Mouse (Mus musculus) heart, postnatal 0 days (tissue): Measurements from ENCODE around the gene Mup19. TPM values are rescaled to one million over a fixed set of nuclear protein-coding genes. Genes with fewer than 3 reads are reported as not detected.
A peak's percentile ranks its signal among the peaks of the same experiment; 100 is the strongest.
"Not testable (repeated sequence)": the region's sequence is repeated elsewhere in the genome, so short reads cannot be mapped to it uniquely, and the experiment has no call there.

Experiments used
- ATAC-seq: fragments of 200-750 bp; cut with Nextera tagmentation; 2 replicates; pipeline ENCODE4 v1.8.0; 2017; ENCODE audit warnings: low read depth, moderate number of reproducible peaks, moderate library complexity; ENCODE audit not compliant: insufficient read depth
- DNase-seq: peaks from one replicate; pipeline ENCODE4 v3.0.0-alpha.2; 2016; ENCODE audit warnings: low spot score
- H3K27ac ChIP-seq: fragments of 300-500 bp; sonication (generic); 2 replicates; pipeline ENCODE4 v1.5.1; 2014; ENCODE audit warnings: low read depth, mild to moderate bottlenecking
- H3K27me3 ChIP-seq: fragments of 300-500 bp; sonication (generic); 2 replicates; pipeline ENCODE4 v1.6.1; 2014; ENCODE audit warnings: low read length, mixed read lengths; ENCODE audit not compliant: control insufficient read depth, insufficient read depth
- H3K36me3 ChIP-seq: fragments of 300-500 bp; sonication (generic); replicated peaks from 2 replicates; pipeline ENCODE4 v1.6.1; 2014; ENCODE audit warnings: low read length, mixed read lengths; ENCODE audit not compliant: control insufficient read depth, insufficient read depth
- H3K4me1 ChIP-seq: fragments of 300-500 bp; sonication (generic); 2 replicates; pipeline ENCODE4 v1.6.1; 2014; ENCODE audit warnings: antibody characterized with exemption; ENCODE audit not compliant: control insufficient read depth, insufficient read depth
- H3K4me2 ChIP-seq: fragments of 300-500 bp; sonication (generic); 2 replicates; pipeline ENCODE4 v1.6.1; 2014; ENCODE audit warnings: low read depth, mild to moderate bottlenecking, low read length, moderate library complexity
- H3K4me3 ChIP-seq: fragments of 300-500 bp; sonication (generic); 2 replicates; pipeline ENCODE4 v1.5.1; 2014; ENCODE audit warnings: low read depth, low read length
- H3K9ac ChIP-seq: fragments of 300-500 bp; sonication (generic); replicated peaks from 2 replicates; pipeline ENCODE4 v1.6.1; 2014; ENCODE audit warnings: low read depth, low read length, mixed read lengths
- H3K9me3 ChIP-seq: fragments of 300-500 bp; sonication (generic); replicated peaks from 2 replicates; pipeline ENCODE4 v1.6.1; 2016; ENCODE audit warnings: low read length; ENCODE audit not compliant: control insufficient read depth
- CTCF ChIP-seq: IDR thresholded peaks from 2 replicates; pipeline ENCODE4 v1.5.1; 2016; ENCODE audit warnings: antibody characterized with exemption, control low read depth, low read depth
- EP300 ChIP-seq: IDR thresholded peaks from 2 replicates; pipeline ENCODE4 v1.6.1; 2016; ENCODE audit warnings: antibody characterized with exemption, low read depth
- WGBS: fragments of 180-500 bp; shearing (Covaris S2); extraction: QIAGEN DNeasy Blood & Tissue Kit; methylation state at CpG from one replicate; pipeline ENCODE4 v1.1.7; 2014; 5-methylcytosine and 5-hydroxymethylcytosine counted together
- polyA plus RNA-seq: library from polyadenylated mRNA; unstranded; fragments of >200 nt; fragmentation: Nextera tagmentation; extraction: Ambion mirVana; gene quantifications from 2 replicates; pipeline ENCODE4 v1.2.1, GENCODE M21; 2015
- total RNA-seq: library from RNA; depleted of rRNA; stranded (reverse); fragments of >200 nt; gene quantifications from 2 replicates; pipeline ENCODE4 v1.2.3, GENCODE M21; 2014; ENCODE audit warnings: low replicate concordance; rRNA removed

Gene Mup19
- total RNA-seq = not detected in 2 replicates
- not detected in 2 replicates for polyA plus RNA-seq

DNA sequence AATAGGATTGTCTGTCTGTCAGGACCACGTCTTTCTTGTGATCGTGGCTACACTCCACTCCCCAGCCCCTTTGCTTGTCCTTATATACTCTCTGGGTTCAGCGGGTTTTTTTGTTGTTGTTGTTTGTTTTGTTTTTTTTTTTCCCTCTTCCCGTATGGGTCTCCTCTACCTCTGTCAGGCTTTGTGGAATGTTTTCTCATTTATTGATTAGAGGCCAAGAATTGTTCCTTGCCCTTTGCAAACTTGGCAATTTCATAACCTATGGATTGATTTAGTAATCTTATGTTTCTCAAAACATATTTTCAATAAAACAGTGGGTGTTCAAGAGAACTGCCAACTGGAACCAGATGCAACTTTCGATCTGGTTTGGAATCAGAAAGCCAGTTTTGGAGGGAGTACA, at the start of gene Mup19:
Gene Mup19, minus strand, starts transcription at position 101 of the 400 bp plus-strand sequence.
- H3K9ac ChIP-seq, H3K4me2 ChIP-seq, ATAC-seq, H3K27ac ChIP-seq, H3K9me3 ChIP-seq, H3K36me3 ChIP-seq, H3K4me3 ChIP-seq, DNase-seq, H3K27me3 ChIP-seq, H3K4me1 ChIP-seq: not testable (repeated sequence)
- 94% methylated on average over 1 of the region's 5 CpGs for WGBS

DNA sequence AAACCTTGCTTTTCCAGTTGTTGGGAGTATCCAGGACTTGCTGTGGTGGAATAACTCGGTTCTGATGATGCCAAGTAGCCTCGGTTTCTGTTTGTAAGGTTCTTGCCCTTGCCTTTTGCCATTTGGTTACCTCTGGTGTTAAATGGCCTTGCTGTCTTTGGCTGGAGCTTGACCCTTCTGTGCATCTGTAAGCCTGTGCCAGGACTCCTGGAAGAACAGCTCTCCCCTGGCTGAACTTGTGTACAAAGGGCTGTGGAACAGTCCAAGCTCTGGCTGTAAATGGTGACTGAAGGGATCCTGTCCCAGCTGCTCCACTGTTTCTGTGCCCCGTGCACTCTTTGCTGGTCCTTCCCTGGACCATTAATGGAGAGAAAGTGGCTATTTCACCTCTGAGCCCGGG, 47.1 kb upstream of the Mup19 start:
- H3K4me1 ChIP-seq = no peaks in the 10 kb centered on the region
- no peak overlapping the region for H3K27ac ChIP-seq
- H3K27me3 ChIP-seq = no peaks in the 10 kb centered on the region
- ATAC-seq = no peak
- no peak overlapping the region for H3K9ac ChIP-seq
- no peaks in the 10 kb centered on the region for H3K36me3 ChIP-seq
- 0 out of 2 replicates have a peak, but pooled peaks cover 3% of the 10 kb centered on the region for H3K9me3 ChIP-seq
- 61% methylated on average over 4 of the region's 4 CpGs for WGBS
- H3K4me3 ChIP-seq = no peak overlapping the region
- no peak for TF ChIP-seq EP300
- no peak for TF ChIP-seq CTCF
- H3K4me2 ChIP-seq = no peak overlapping the region
- no peak for DNase-seq

DNA sequence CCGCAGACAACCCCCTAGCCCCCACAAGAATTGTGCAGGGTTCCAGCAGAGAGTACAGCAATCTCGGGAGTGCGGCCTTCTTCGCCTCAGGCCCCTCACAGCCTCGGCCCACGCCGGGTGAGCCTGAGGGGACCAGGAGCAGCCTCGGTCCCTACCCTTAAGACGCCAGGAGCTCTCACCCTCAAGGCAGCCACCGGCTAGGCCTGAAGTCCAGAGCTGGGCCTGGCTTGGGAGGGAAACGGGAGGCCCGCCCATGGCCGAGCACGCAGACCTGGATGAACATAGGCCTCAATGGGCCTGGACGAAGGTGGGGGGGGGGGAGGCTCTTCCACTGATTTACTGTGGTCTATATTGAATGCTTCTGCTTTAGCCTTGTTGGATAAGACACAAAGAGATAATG, 41.1 kb upstream of the Mup19 start:
- WGBS = 87% methylated on average over 15 of the region's 15 CpGs
- TF ChIP-seq EP300 (no peak), CTCF (no peak)
- Histone ChIP-seq H3K27ac (no peak overlapping the region), H3K36me3 (no peaks in the 10 kb centered on the region), H3K4me3 (no peak overlapping the region), H3K27me3 (no peaks in the 10 kb centered on the region), H3K9me3 (no peaks in the 10 kb centered on the region), H3K4me1 (no peaks in the 10 kb centered on the region), H3K4me2 (no peak overlapping the region), H3K9ac (no peak overlapping the region)
- no peak for DNase-seq
- 0 out of 2 replicates have a peak, but pooled peaks have one; percentile 17 for ATAC-seq

- DNase-seq, ATAC-seq, H3K4me2 ChIP-seq, H3K9ac ChIP-seq, H3K4me1 ChIP-seq, H3K27me3 ChIP-seq, H3K36me3 ChIP-seq, H3K27ac ChIP-seq, H3K9me3 ChIP-seq, H3K4me3 ChIP-seq: not testable (repeated sequence)
- 90% methylated on average over 9 of the region's 9 CpGs for WGBS
These were observed 40.5 kb upstream of the Mup19 start for GRCm38 (mm10) chr4:61822541-61822940.

DNA sequence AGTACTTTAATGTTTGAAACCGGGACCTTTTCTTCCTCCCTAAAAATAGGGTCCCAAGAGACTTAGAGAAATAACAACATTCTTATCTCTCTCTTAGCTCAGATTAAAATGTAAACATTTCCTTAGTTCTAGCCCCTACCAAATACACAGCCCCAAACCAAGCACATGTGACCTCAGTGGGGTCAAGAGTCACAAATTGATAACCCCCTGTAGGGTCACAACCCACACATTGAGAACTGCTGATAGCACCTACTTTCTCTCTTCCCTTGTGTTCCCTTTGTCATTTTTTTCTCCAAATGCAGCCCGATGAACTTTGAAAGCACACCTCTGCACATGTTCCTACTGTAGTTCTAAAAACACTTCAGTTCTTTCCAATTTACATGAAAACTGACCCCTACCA, 33.5 kb upstream of the Mup19 start:
- ATAC-seq = no peak
- TF ChIP-seq CTCF = no peak
- TF ChIP-seq EP300 = no peak
- Histone ChIP-seq H3K4me2 (no peak overlapping the region), H3K4me3 (no peak overlapping the region), H3K4me1 (no peaks in the 10 kb centered on the region), H3K9ac (no peak overlapping the region), H3K9me3 (no peaks in the 10 kb centered on the region), H3K36me3 (no peaks in the 10 kb centered on the region), H3K27ac (no peak overlapping the region), H3K27me3 (no peaks in the 10 kb centered on the region)
- WGBS = 35% methylated on average over 2 of the region's 2 CpGs
- no peak for DNase-seq

- no peak overlapping the region for H3K9ac ChIP-seq
- no peak overlapping the region for H3K27ac ChIP-seq
- ATAC-seq (no peak), DNase-seq (no peak)
- no peaks in the 10 kb centered on the region for H3K4me1 ChIP-seq
- H3K9me3 ChIP-seq = no peaks in the 10 kb centered on the region
- no peak overlapping the region for H3K4me3 ChIP-seq
- no peak overlapping the region for H3K4me2 ChIP-seq
- no peaks in the 10 kb centered on the region for H3K27me3 ChIP-seq
- H3K36me3 ChIP-seq = no peaks in the 10 kb centered on the region
- no peak for TF ChIP-seq EP300
- TF ChIP-seq CTCF = no peak
These were observed 31.4 kb upstream of the Mup19 start for GRCm38 (mm10) chr4:61813435-61813834.
